Mouse (Mus musculus): ENCODE measurements at regions not wholly inside any gene's neighbourhood (a gene's known extent, or its start where the extent isn't known, plus 50 kb on each side); places are given as distances from the start of the nearest gene placed in this dataset.
A peak's percentile ranks its signal among the peaks of the same experiment; 100 is the strongest.

- H3K9ac ChIP-seq: no peak overlapping the region
- no peak overlapping the region for H3K4me2 ChIP-seq (replicated peaks)
- no peak overlapping the region for H3K4me3 ChIP-seq
- WGBS: 57% methylated on average over 2 of the region's 2 CpGs
- ATAC-seq (ENCODE audit: low FRiP score, low read depth): peak; percentile 32; the same call in 1 of the 2 replicates
- H3K27ac ChIP-seq: no peak overlapping the region
- H3K27me3 ChIP-seq: no peaks in the 10 kb centered on the region
- H3K36me3 ChIP-seq: no peaks in the 10 kb centered on the region
- no peaks in the 10 kb centered on the region for H3K4me1 ChIP-seq
- H3K9me3 ChIP-seq: no peaks in the 10 kb centered on the region
These were observed 104.7 kb upstream of the Camk2d start for GRCm38 (mm10) chr3:126491251-126491913.

DNA sequence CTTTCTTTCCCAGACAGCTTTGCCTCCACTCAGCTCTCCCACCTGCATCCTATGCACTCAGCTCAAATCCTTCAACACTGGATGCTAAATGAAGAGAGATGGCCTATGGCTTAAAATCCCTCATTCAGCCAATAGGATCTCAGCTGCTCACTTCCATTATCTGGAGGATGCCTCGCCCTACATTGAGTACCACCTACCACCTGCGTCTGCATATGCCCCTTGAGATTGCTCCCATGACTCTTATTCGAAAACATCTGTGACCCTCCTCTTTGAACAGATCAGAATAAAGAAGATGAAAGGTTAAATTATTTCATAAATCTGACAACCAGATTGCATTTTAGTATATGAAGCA lies 104.2 kb upstream of the Camk2d start:
- H3K27me3 ChIP-seq: no peaks in the 10 kb centered on the region
- ATAC-seq (ENCODE audit: low FRiP score, low read depth): 0 out of 2 replicates have a peak, but pooled peaks have one; percentile 11

GRCm38 (mm10) chr3:126498823-126499222 lies 97.3 kb upstream of the Camk2d start:
- Histone ChIP-seq H3K4me2 (replicated peaks) (no peak overlapping the region), H3K9me3 (no peaks in the 10 kb centered on the region), H3K36me3 (no peaks in the 10 kb centered on the region), H3K4me3 (no peak overlapping the region), H3K27me3 (no peaks in the 10 kb centered on the region), H3K4me1 (0 out of 2 replicates have a peak, but pooled peaks cover 3% of the 10 kb centered on the region), H3K27ac (no peak overlapping the region), H3K9ac (no peak overlapping the region)
- ATAC-seq (ENCODE audit: low FRiP score, low read depth): no peak
- 47% methylated on average over 2 of the region's 2 CpGs for WGBS

More for the DNA sequence above, 104.2 kb upstream of the Camk2d start:
- H3K9me3 ChIP-seq: no peaks in the 10 kb centered on the region
- H3K4me3 ChIP-seq: no peak overlapping the region
- no peaks in the 10 kb centered on the region for H3K4me1 ChIP-seq
- no peak overlapping the region for H3K9ac ChIP-seq
- no peak overlapping the region for H3K4me2 ChIP-seq (replicated peaks)
- no peaks in the 10 kb centered on the region for H3K36me3 ChIP-seq
- no peak overlapping the region for H3K27ac ChIP-seq
- WGBS: 73% methylated on average over 3 of the region's 3 CpGs

DNA sequence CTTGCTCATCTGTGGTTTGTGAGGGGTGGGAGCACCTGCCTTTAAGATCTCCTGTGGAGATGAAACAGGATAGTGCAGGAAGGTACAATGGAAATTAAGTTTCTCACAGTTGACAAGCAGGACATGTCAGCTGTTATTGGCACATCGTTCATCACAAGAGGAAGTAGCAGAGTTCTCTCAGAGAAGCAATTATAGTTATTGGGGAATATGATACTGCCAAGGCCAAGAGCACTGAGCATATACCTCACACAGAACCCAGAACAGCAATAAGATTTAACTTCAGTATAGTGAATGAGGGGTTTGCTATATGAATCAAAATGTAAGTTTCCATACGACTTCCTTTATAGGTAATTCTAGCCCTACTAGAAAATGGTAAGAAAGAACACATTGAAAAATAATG lies 95.9 kb upstream of the Camk2d start:
- H3K4me3 ChIP-seq: no peak overlapping the region

DNA sequence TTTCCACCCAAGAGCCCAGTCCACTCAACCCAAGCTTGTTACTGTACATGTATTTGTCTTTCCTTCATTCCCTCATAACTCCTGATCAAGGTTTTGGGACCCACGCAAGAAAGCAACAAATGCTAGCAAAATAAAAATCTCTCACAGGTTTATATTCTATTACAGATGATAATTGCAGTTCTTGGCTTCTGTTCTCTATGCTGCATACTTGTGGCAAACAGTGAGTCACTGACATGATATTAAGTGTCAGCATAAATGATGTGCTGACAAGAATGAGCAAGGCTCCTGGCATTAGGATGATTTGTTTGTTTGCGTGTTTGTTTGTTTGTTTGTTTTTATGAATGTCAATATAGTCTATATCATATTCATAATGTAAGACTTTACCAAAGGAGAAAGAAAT lies 94.3 kb upstream of the Camk2d start:
- Histone ChIP-seq H3K27ac (no peak overlapping the region), H3K4me1 (peaks cover 11% of the 10 kb centered on the region; the same call in 1 of the 2 replicates), H3K4me3 (no peak overlapping the region), H3K36me3 (no peaks in the 10 kb centered on the region), H3K27me3 (peaks cover 4% of the 10 kb centered on the region; the same call in 1 of the 2 replicates), H3K4me2 (replicated peaks) (no peak overlapping the region), H3K9ac (no peak overlapping the region), H3K9me3 (no peaks in the 10 kb centered on the region)
- WGBS: 83% methylated on average over 2 of the region's 2 CpGs
- no peak for ATAC-seq (ENCODE audit: low FRiP score, low read depth)

More for the DNA sequence above, 95.9 kb upstream of the Camk2d start:
- peak; percentile 73; the same call in 1 of the 2 replicates for ATAC-seq (ENCODE audit: low FRiP score, low read depth)
- Histone ChIP-seq H3K4me2 (replicated peaks) (no peak overlapping the region), H3K9me3 (no peaks in the 10 kb centered on the region), H3K27me3 (peaks cover 4% of the 10 kb centered on the region; the same call in 1 of the 2 replicates), H3K9ac (no peak overlapping the region), H3K36me3 (no peaks in the 10 kb centered on the region), H3K4me1 (peaks cover 4% of the 10 kb centered on the region; the same call in 1 of the 2 replicates), H3K27ac (no peak overlapping the region)
- WGBS: 45% methylated on average over 2 of the region's 2 CpGs

DNA sequence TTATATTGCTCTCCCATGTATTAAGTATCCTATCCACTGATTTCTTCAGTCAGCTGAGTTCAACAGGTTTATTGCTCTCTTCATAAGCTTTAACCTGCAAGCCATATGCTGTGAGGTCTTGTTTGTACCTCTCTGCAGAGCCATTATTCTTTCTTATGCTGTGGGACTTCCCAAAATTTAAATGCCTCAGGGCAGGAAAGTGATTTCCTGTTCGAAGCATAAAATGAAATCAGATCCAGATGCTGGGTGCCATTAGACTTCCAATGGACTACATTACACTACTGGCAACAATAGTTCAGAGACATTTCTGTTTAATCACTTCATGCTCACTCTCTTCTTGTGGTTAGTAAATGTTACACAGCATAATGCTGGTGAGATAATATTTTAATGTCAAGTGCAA lies 90.4 kb upstream of the Camk2d start:
- 10% methylated on average over 1 of the region's 1 CpGs for WGBS
- Histone ChIP-seq H3K9me3 (peaks cover 17% of the 10 kb centered on the region), H3K4me3 (no peak overlapping the region), H3K36me3 (no peaks in the 10 kb centered on the region), H3K4me2 (replicated peaks) (no peak overlapping the region), H3K27me3 (peaks cover 8% of the 10 kb centered on the region; the same call in 1 of the 2 replicates), H3K4me1 (peaks cover 9% of the 10 kb centered on the region; the same call in 1 of the 2 replicates), H3K27ac (no peak overlapping the region), H3K9ac (no peak overlapping the region)
- peak; percentile 86 for ATAC-seq (ENCODE audit: low FRiP score, low read depth)

- 0 out of 2 replicates have a peak, but pooled peaks cover 3% of the 10 kb centered on the region for H3K4me1 ChIP-seq
- no peak overlapping the region for H3K4me2 ChIP-seq (replicated peaks)
- H3K9me3 ChIP-seq: peaks cover 5% of the 10 kb centered on the region
- no peaks in the 10 kb centered on the region for H3K36me3 ChIP-seq
- 4% methylated on average over 2 of the region's 2 CpGs for WGBS
- H3K27me3 ChIP-seq: no peaks in the 10 kb centered on the region
- no peak overlapping the region for H3K27ac ChIP-seq
- no peak overlapping the region for H3K9ac ChIP-seq
- no peak overlapping the region for H3K4me3 ChIP-seq
- peak; percentile 51 for ATAC-seq (ENCODE audit: low FRiP score, low read depth)
These were observed 81.3 kb upstream of the Camk2d start for GRCm38 (mm10) chr3:126514842-126515241.

- H3K36me3 ChIP-seq: no peaks in the 10 kb centered on the region
- H3K9ac ChIP-seq: no peak overlapping the region
- H3K27ac ChIP-seq: no peak overlapping the region
- H3K4me2 ChIP-seq (replicated peaks): no peak overlapping the region
- peaks cover 14% of the 10 kb centered on the region for H3K4me1 ChIP-seq
- no peak overlapping the region for H3K4me3 ChIP-seq
- no peaks in the 10 kb centered on the region for H3K9me3 ChIP-seq
- H3K27me3 ChIP-seq: no peaks in the 10 kb centered on the region
- 31% methylated on average over 7 of the region's 7 CpGs for WGBS
- no peak for ATAC-seq (ENCODE audit: low FRiP score, low read depth)
These were observed 61.8 kb upstream of the Camk2d start for GRCm38 (mm10) chr3:126534118-126534820.

DNA sequence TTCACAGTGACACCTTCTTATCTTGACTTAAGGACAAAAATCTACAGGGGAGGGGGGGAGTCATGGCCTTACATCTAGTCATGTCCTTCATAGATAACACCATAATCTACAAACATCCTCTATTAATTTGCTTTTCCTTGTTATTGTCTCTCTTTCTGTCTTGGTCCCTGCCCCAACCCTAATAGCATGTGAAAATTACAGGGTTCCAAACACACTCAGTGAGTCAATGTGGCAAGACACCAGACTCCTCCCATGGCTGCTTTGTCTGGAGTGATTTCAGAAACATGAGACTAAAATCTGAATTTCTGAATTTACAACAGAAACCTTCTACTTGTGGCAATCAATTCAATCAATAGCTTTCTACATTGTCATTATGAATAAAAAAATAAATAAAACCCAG lies 60.8 kb upstream of the Camk2d start:
- Histone ChIP-seq H3K9me3 (no peaks in the 10 kb centered on the region), H3K27me3 (no peaks in the 10 kb centered on the region), H3K4me3 (no peak overlapping the region), H3K4me1 (peaks cover 14% of the 10 kb centered on the region), H3K36me3 (no peaks in the 10 kb centered on the region), H3K9ac (no peak overlapping the region), H3K27ac (no peak overlapping the region), H3K4me2 (replicated peaks) (no peak overlapping the region)
- ATAC-seq (ENCODE audit: low FRiP score, low read depth): no peak

- H3K9me3 ChIP-seq: no peaks in the 10 kb centered on the region
- H3K36me3 ChIP-seq: no peaks in the 10 kb centered on the region
- 77% methylated on average over 7 of the region's 7 CpGs for WGBS
- H3K27me3 ChIP-seq: no peaks in the 10 kb centered on the region
- ATAC-seq (ENCODE audit: low FRiP score, low read depth): no peak
- no peak overlapping the region for H3K4me2 ChIP-seq (replicated peaks)
- H3K4me1 ChIP-seq: peaks cover 14% of the 10 kb centered on the region
- no peak overlapping the region for H3K9ac ChIP-seq
- H3K27ac ChIP-seq: no peak overlapping the region
- no peak overlapping the region for H3K4me3 ChIP-seq
These were observed 57.6 kb upstream of the Camk2d start for GRCm38 (mm10) chr3:126538516-126538915.

GRCm38 (mm10) chr3:126541105-126541504 lies 55.0 kb upstream of the Camk2d start:
- 0 out of 2 replicates have a peak, but pooled peaks have one; percentile 59 for ATAC-seq (ENCODE audit: low FRiP score, low read depth)
- no peaks in the 10 kb centered on the region for H3K36me3 ChIP-seq
- WGBS: 44% methylated on average over 4 of the region's 4 CpGs
- no peak overlapping the region for H3K4me3 ChIP-seq
- H3K27me3 ChIP-seq: no peaks in the 10 kb centered on the region
- no peaks in the 10 kb centered on the region for H3K9me3 ChIP-seq
- no peak overlapping the region; the same call in 1 of the 2 replicates for H3K27ac ChIP-seq
- no peak overlapping the region for H3K4me2 ChIP-seq (replicated peaks)
- H3K4me1 ChIP-seq: peaks cover under 1% of the 10 kb centered on the region; the same call in 1 of the 2 replicates
- no peak overlapping the region for H3K9ac ChIP-seq
